Mouse (Mus musculus) heart, embryonic 16.5 days (tissue): ENCODE data around the gene Trpc1. TPM values are rescaled to one million over a fixed set of nuclear protein-coding genes. Genes with fewer than 3 reads are reported as not detected.

Experiments used
- ATAC-seq: fragments of 200-750 bp; cut with Nextera tagmentation; replicated peaks from 2 replicates; pipeline ENCODE4 v1.8.0; 2017; ENCODE audit warnings: moderate number of reproducible peaks; ENCODE audit not compliant: insufficient read depth, low FRiP score; ENCODE audit errors: extremely low read depth
- H3K27ac ChIP-seq: fragments of 300-500 bp; sonication (generic); 2 replicates; pipeline ENCODE4 v1.5.1; 2014; ENCODE audit warnings: mild to moderate bottlenecking, low read length, control low read depth, moderate library complexity
- H3K27me3 ChIP-seq: fragments of 300-500 bp; sonication (generic); 2 replicates; pipeline ENCODE4 v1.6.1; 2014; ENCODE audit warnings: low read length, mixed read lengths; ENCODE audit not compliant: control insufficient read depth, insufficient read depth
- H3K36me3 ChIP-seq: fragments of 300-500 bp; sonication (generic); 2 replicates; pipeline ENCODE4 v1.6.1; 2014; ENCODE audit not compliant: control insufficient read depth, insufficient read depth
- H3K4me1 ChIP-seq: fragments of 300-500 bp; sonication (generic); 2 replicates; pipeline ENCODE4 v1.6.1; 2014; ENCODE audit warnings: low read length, mixed read lengths; ENCODE audit not compliant: control insufficient read depth, insufficient read depth
- H3K4me2 ChIP-seq: fragments of 300-500 bp; sonication (generic); 2 replicates; pipeline ENCODE4 v1.6.1; 2014; ENCODE audit warnings: low read depth, mild to moderate bottlenecking, control low read depth, low read length
- H3K4me3 ChIP-seq: fragments of 300-500 bp; sonication (generic); 2 replicates; pipeline ENCODE4 v1.5.1; 2014; ENCODE audit warnings: mild to moderate bottlenecking, control low read depth, low read length
- H3K9ac ChIP-seq: fragments of 300-500 bp; sonication (generic); 2 replicates; pipeline ENCODE4 v1.6.1; 2014; ENCODE audit warnings: low read length, control low read depth
- H3K9me3 ChIP-seq: fragments of 300-500 bp; sonication (generic); replicated peaks from 2 replicates; pipeline ENCODE4 v1.6.1; 2016; ENCODE audit warnings: low read length; ENCODE audit not compliant: control insufficient read depth
- WGBS: fragments of 180-500 bp; shearing (Covaris S2); extraction: QIAGEN DNeasy Blood & Tissue Kit; methylation state at CpG from one replicate; pipeline ENCODE4 v1.1.7; 2014; 5-methylcytosine and 5-hydroxymethylcytosine counted together
- polyA plus RNA-seq: library from polyadenylated mRNA; unstranded; fragments of >200 nt; fragmentation: Nextera tagmentation; extraction: Ambion mirVana; gene quantifications from 2 replicates; pipeline ENCODE4 v1.2.1, GENCODE M21; 2015

Gene Trpc1
- polyA plus RNA-seq, 1 experiment from 2014 or later = 2.0 TPM

GRCm38 (mm10) chr9:95763218-95763617, 13.0 kb upstream of the Trpc1 start:
- no peaks in the 10 kb centered on the region for H3K27me3 ChIP-seq
- no peak overlapping the region for H3K9ac ChIP-seq
- no peaks in the 10 kb centered on the region for H3K4me1 ChIP-seq
- no peak for ATAC-seq
- no peak overlapping the region for H3K4me2 ChIP-seq
- H3K27ac ChIP-seq = no peak overlapping the region
- H3K4me3 ChIP-seq = no peak overlapping the region
- 46% methylated on average over 4 of the region's 4 CpGs for WGBS
- no peaks in the 10 kb centered on the region for H3K9me3 ChIP-seq
- no peaks in the 10 kb centered on the region for H3K36me3 ChIP-seq

- Histone ChIP-seq H3K27me3 (no peaks in the 10 kb centered on the region), H3K4me2 (no peak overlapping the region), H3K9ac (no peak overlapping the region), H3K9me3 (no peaks in the 10 kb centered on the region), H3K36me3 (no peaks in the 10 kb centered on the region), H3K4me1 (no peaks in the 10 kb centered on the region), H3K4me3 (no peak overlapping the region), H3K27ac (no peak overlapping the region)
- ATAC-seq = no peak
- 86% methylated on average over 3 of the region's 3 CpGs for WGBS
Observed at GRCm38 (mm10) chr9:95762228-95762627, 12.1 kb upstream of the Trpc1 start.

GRCm38 (mm10) chr9:95761381-95761780, 11.2 kb upstream of the Trpc1 start:
- Histone ChIP-seq H3K27me3 (no peaks in the 10 kb centered on the region), H3K36me3 (no peaks in the 10 kb centered on the region), H3K4me3 (no peak overlapping the region), H3K9ac (no peak overlapping the region), H3K27ac (no peak overlapping the region), H3K4me2 (no peak overlapping the region), H3K4me1 (no peaks in the 10 kb centered on the region), H3K9me3 (no peaks in the 10 kb centered on the region)
- no peak for ATAC-seq
- 74% methylated on average over 8 of the region's 8 CpGs for WGBS

- Histone ChIP-seq H3K27me3 (peaks cover 10% of the 10 kb centered on the region; the same call in 1 of the 2 replicates), H3K4me2 (peak overlapping the region; percentile 79), H3K9me3 (no peaks in the 10 kb centered on the region), H3K9ac (no peak overlapping the region), H3K4me1 (0 out of 2 replicates have a peak, but pooled peaks cover 7% of the 10 kb centered on the region), H3K27ac (no peak overlapping the region), H3K36me3 (no peaks in the 10 kb centered on the region), H3K4me3 (peak overlapping the region; percentile 68; the same call in 1 of the 2 replicates)
- WGBS = 43% methylated on average over 9 of the region's 9 CpGs
- ATAC-seq = no peak
Observed at GRCm38 (mm10) chr9:95750746-95751145, 571 bp upstream of the Trpc1 start.

- peak overlapping the region; percentile 79 for H3K4me2 ChIP-seq
- peak overlapping the region; percentile 34 for H3K27ac ChIP-seq
- 2% methylated on average over 34 of the region's 34 CpGs for WGBS
- peak overlapping the region; percentile 68 for H3K4me3 ChIP-seq
- H3K9ac ChIP-seq = peak overlapping the region; percentile 95
- peak; percentile 57; the same call in 1 of the 2 replicates for ATAC-seq
- H3K36me3 ChIP-seq = no peaks in the 10 kb centered on the region
- H3K4me1 ChIP-seq = 0 out of 2 replicates have a peak, but pooled peaks cover 7% of the 10 kb centered on the region
- H3K27me3 ChIP-seq = peaks cover 10% of the 10 kb centered on the region; the same call in 1 of the 2 replicates
- no peaks in the 10 kb centered on the region for H3K9me3 ChIP-seq
Observed at GRCm38 (mm10) chr9:95749461-95749928, 680 bp downstream of the Trpc1 start.

- Histone ChIP-seq H3K4me1 (0 out of 2 replicates have a peak, but pooled peaks cover 7% of the 10 kb centered on the region), H3K4me3 (no peak overlapping the region), H3K36me3 (no peaks in the 10 kb centered on the region), H3K27ac (no peak overlapping the region), H3K4me2 (no peak overlapping the region), H3K27me3 (peaks cover 10% of the 10 kb centered on the region; the same call in 1 of the 2 replicates), H3K9ac (no peak overlapping the region), H3K9me3 (no peaks in the 10 kb centered on the region)
- 79% methylated on average over 5 of the region's 5 CpGs for WGBS
- no peak for ATAC-seq
Observed at GRCm38 (mm10) chr9:95747298-95747697, 2.9 kb downstream of the Trpc1 start.

GRCm38 (mm10) chr9:95744845-95745613, 5.1 kb downstream of the Trpc1 start:
- H3K4me3 ChIP-seq = no peak overlapping the region
- no peak overlapping the region for H3K27ac ChIP-seq
- peaks cover 4% of the 10 kb centered on the region; the same call in 1 of the 2 replicates for H3K27me3 ChIP-seq
- ATAC-seq = no peak
- no peak overlapping the region for H3K4me2 ChIP-seq
- H3K9me3 ChIP-seq = no peaks in the 10 kb centered on the region
- WGBS = 72% methylated on average over 7 of the region's 7 CpGs
- H3K36me3 ChIP-seq = no peaks in the 10 kb centered on the region
- 0 out of 2 replicates have a peak, but pooled peaks cover 4% of the 10 kb centered on the region for H3K4me1 ChIP-seq
- H3K9ac ChIP-seq = no peak overlapping the region

GRCm38 (mm10) chr9:95736238-95736637, 13.9 kb downstream of the Trpc1 start:
- H3K4me1 ChIP-seq = no peaks in the 10 kb centered on the region
- no peak overlapping the region for H3K4me3 ChIP-seq
- H3K4me2 ChIP-seq = no peak overlapping the region
- no peak overlapping the region for H3K9ac ChIP-seq
- no peak overlapping the region for H3K27ac ChIP-seq
- H3K9me3 ChIP-seq = no peaks in the 10 kb centered on the region
- no peak for ATAC-seq
- H3K27me3 ChIP-seq = no peaks in the 10 kb centered on the region
- peaks cover 4% of the 10 kb centered on the region; the same call in 1 of the 2 replicates for H3K36me3 ChIP-seq

GRCm38 (mm10) chr9:95712574-95712973, 37.6 kb downstream of the Trpc1 start:
- 41% methylated on average over 8 of the region's 8 CpGs for WGBS
- H3K9me3 ChIP-seq = no peaks in the 10 kb centered on the region
- no peak for ATAC-seq
- no peaks in the 10 kb centered on the region for H3K27me3 ChIP-seq
- H3K4me2 ChIP-seq = no peak overlapping the region
- H3K27ac ChIP-seq = no peak overlapping the region
- H3K36me3 ChIP-seq = peaks cover 13% of the 10 kb centered on the region
- H3K4me3 ChIP-seq = no peak overlapping the region
- no peaks in the 10 kb centered on the region for H3K4me1 ChIP-seq
- no peak overlapping the region for H3K9ac ChIP-seq
